Comparison of ENCODE assay signal across 8 mouse cellular contexts in genomic region chr17:45505941-45506465, GRCm38 (mm10). TPM values are rescaled to one million over a fixed set of nuclear protein-coding genes. Genes with fewer than 3 reads are reported as not detected.
DNase-seq lines count a peak whose midpoint lies in the region; ATAC-seq lines count a peak whose summit lies in the region.

No protein-coding gene starts in this region.

- no peak overlapping the region for H3K4me2 ChIP-seq in forebrain, embryonic 15.5 days (replicated peaks)

- no peak overlapping the region for H3K27ac ChIP-seq in forebrain, embryonic 15.5 days (replicated peaks)

- ATAC-seq in megakaryocyte, adult 5-6 weeks (ENCODE audit: poor library complexity, severe bottlenecking), result no peak
- ATAC-seq in forebrain, embryonic 15.5 days (replicated peaks), result peak; percentile 6; the same call in 1 of the 2 replicates

- intact Hi-C loops in heart, postnatal 25 days (cut with DNase I), result no loop called here

- H3K4me1 ChIP-seq in megakaryocyte, embryonic 14.5 days, result peaks cover 55% of the 10 kb centered on the region
- peaks cover 12% of the 10 kb centered on the region for H3K4me1 ChIP-seq in forebrain, embryonic 15.5 days

- H3K4me3 ChIP-seq in megakaryocyte, embryonic 14.5 days (replicated peaks), result peak overlapping the region; percentile 98
- H3K4me3 ChIP-seq in forebrain, embryonic 15.5 days, result no peak overlapping the region

- peaks cover 30% of the 10 kb centered on the region for H3K36me3 ChIP-seq in megakaryocyte, embryonic 14.5 days (replicated peaks; ENCODE audit: low read length)
- 0 out of 2 replicates have a peak, but pooled peaks cover 4% of the 10 kb centered on the region for H3K36me3 ChIP-seq in forebrain, embryonic 15.5 days

- peaks cover 11% of the 10 kb centered on the region for H3K27me3 ChIP-seq in megakaryocyte, embryonic 14.5 days (replicated peaks)
- no peaks in the 10 kb centered on the region for H3K27me3 ChIP-seq in forebrain, embryonic 15.5 days

- no peak overlapping the region for H3K9ac ChIP-seq in forebrain, embryonic 15.5 days (replicated peaks)

- 84% methylated on average over 6 of the region's 6 CpGs for WGBS in forebrain, embryonic 15.5 days

- peak; percentile 90 for DNase-seq in heart, adult 11 months
- no peak for DNase-seq in heart, postnatal 25 days (ENCODE audit: low spot score)
- peak; percentile 25 for DNase-seq in naive thymus-derived CD4-positive, alpha-beta T cell, adult 2 months (ENCODE audit: low read depth)
- DNase-seq in frontal cortex, postnatal 36 days (ENCODE audit: low spot score in 2 of 2), result no peak
- no peak for DNase-seq in spleen, postnatal 36 days (ENCODE audit: low spot score in 2 of 2)

- H3K9me3 ChIP-seq in megakaryocyte, embryonic 14.5 days, result no peaks in the 10 kb centered on the region
- H3K9me3 ChIP-seq in forebrain, embryonic 15.5 days, result no peaks in the 10 kb centered on the region

RNA-seq across cellular contexts. Expression of gene Aars2, which starts 0.6 kb away (rescaled TPM):
- 10 to 100 TPM; 20.1 to 20.2 TPM for total RNA-seq in heart, postnatal 25 days (2021)
- polyA plus RNA-seq in megakaryocyte, embryonic 14.5 days (2012; ENCODE audit: insufficient read depth, low replicate concordance), result 12.6 and 19.9 TPM in 2 replicates
- total RNA-seq in megakaryocyte, adult 5-6 weeks (2015), result 2.3 and 4.0 TPM in 2 replicates
- 4.6 and 5.2 TPM in 2 replicates for total RNA-seq in megakaryocyte, adult 5-6 weeks (2017)
- 17.3 and 17.4 TPM in 2 replicates for polyA plus RNA-seq in forebrain, embryonic 15.5 days (2015; fragmentation: Nextera tagmentation; extraction: Ambion mirVana)

RNA-seq across cellular contexts. Expression of gene Tcte1, which starts 17.2 kb away (rescaled TPM):
- not detected for total RNA-seq in heart, postnatal 25 days (2021)
- 0.12 TPM in 1 of 2 replicates, not detected in the other for polyA plus RNA-seq in megakaryocyte, embryonic 14.5 days (2012; ENCODE audit: insufficient read depth, low replicate concordance)
- total RNA-seq in megakaryocyte, adult 5-6 weeks (2015), result not detected in 2 replicates
- not detected in 2 replicates for total RNA-seq in megakaryocyte, adult 5-6 weeks (2017)
- polyA plus RNA-seq in forebrain, embryonic 15.5 days (2015; fragmentation: Nextera tagmentation; extraction: Ambion mirVana), result 4.7 and 4.8 TPM in 2 replicates

RNA-seq across cellular contexts. Expression of gene Spats1, which starts 30.8 kb away (rescaled TPM):
- total RNA-seq in heart, postnatal 25 days (2021), result under 1 TPM; 0.45 to 0.49 TPM
- polyA plus RNA-seq in megakaryocyte, embryonic 14.5 days (2012; ENCODE audit: insufficient read depth, low replicate concordance), result 0.34 TPM in 1 of 2 replicates, not detected in the other
- total RNA-seq in megakaryocyte, adult 5-6 weeks (2015), result not detected in 2 replicates
- not detected in 2 replicates for total RNA-seq in megakaryocyte, adult 5-6 weeks (2017)
- polyA plus RNA-seq in forebrain, embryonic 15.5 days (2015; fragmentation: Nextera tagmentation; extraction: Ambion mirVana), result 1.4 and 1.7 TPM in 2 replicates

RNA-seq across cellular contexts. Expression of gene Tmem151b, which starts 43.5 kb away (rescaled TPM):
- under 1 TPM in 1 of 2 experiments, not detected in 1; 0.05 TPM for total RNA-seq in heart, postnatal 25 days (2021)
- polyA plus RNA-seq in megakaryocyte, embryonic 14.5 days (2012; ENCODE audit: insufficient read depth, low replicate concordance), result 0.93 and 1.1 TPM in 2 replicates
- not detected in 2 replicates for total RNA-seq in megakaryocyte, adult 5-6 weeks (2015)
- total RNA-seq in megakaryocyte, adult 5-6 weeks (2017), result not detected in 2 replicates
- polyA plus RNA-seq in forebrain, embryonic 15.5 days (2015; fragmentation: Nextera tagmentation; extraction: Ambion mirVana), result 34.5 and 36.2 TPM in 2 replicates

RNA-seq across cellular contexts. Expression of gene Nfkbie, which starts 49.5 kb away (rescaled TPM):
- total RNA-seq in heart, postnatal 25 days (2021), result 1 to 10 TPM; 1.3 to 1.4 TPM
- polyA plus RNA-seq in megakaryocyte, embryonic 14.5 days (2012; ENCODE audit: insufficient read depth, low replicate concordance), result 9.1 and 12.3 TPM in 2 replicates
- 10.4 and 11.1 TPM in 2 replicates for total RNA-seq in megakaryocyte, adult 5-6 weeks (2015)
- total RNA-seq in megakaryocyte, adult 5-6 weeks (2017), result 13.4 and 14.0 TPM in 2 replicates
- polyA plus RNA-seq in forebrain, embryonic 15.5 days (2015; fragmentation: Nextera tagmentation; extraction: Ambion mirVana), result 4.2 and 4.6 TPM in 2 replicates

Comparison
In these comparisons a context has a peak if more than half of its experiments do, and no peak if none do; other contexts are left out.
1. DNase-seq: peak in heart, adult 11 months (single experiment) and naive thymus-derived CD4-positive, alpha-beta T cell, adult 2 months (single experiment); none in heart, postnatal 25 days (single experiment), frontal cortex, postnatal 36 days (0 of 2) and spleen, postnatal 36 days (0 of 2).